Mouse (Mus musculus) CD4-positive, CD25-positive, alpha-beta regulatory T cell, adult 2 months (primary cell): ENCODE data around the gene Nrarp.

Experiments used
- DNase-seq: peaks from one replicate; pipeline ENCODE4 v3.0.0-alpha.2; 2012; ENCODE audit warnings: low read depth, low spot score

Gene Nrarp

DNA sequence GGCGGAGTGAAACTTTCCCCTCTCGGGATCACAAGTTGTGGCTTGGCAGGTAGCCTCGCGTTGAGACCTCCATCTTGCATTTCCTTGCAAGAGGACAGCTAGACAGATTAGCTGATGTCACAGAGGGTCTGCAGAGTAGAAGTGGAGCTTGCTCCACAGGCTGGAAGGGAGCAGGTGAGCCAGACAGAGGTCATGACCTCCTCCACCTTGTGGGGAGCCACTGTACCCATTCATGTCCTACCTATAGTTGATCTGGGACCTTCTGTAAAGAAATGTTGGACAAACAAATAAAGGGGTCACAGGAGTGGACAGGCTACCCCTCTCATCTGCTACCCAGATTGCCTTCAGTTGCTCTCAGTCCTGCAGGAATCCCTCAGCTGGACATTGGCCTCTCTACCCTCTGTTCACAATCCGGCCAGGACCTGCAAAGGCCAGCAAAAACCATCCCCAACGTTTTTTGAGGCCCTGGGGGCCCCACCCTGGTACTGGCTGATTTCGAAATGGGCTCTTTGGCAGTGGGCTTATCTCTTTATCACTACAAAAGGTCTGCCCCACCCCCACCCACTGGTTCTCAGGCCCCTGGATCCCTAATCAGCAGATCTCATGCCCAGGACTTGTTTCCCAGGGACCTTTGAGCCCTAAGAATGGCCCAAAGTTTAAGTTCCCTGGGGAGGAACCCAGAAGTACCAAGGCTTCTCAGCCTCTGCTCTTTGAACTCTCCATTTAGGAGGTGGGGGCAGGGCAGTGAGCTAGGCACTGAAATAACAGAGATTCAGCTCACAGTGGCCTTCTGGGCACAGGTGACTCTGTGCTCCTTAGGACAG is 5.5 kb upstream of the Nrarp start:
- no peak for DNase-seq

DNA sequence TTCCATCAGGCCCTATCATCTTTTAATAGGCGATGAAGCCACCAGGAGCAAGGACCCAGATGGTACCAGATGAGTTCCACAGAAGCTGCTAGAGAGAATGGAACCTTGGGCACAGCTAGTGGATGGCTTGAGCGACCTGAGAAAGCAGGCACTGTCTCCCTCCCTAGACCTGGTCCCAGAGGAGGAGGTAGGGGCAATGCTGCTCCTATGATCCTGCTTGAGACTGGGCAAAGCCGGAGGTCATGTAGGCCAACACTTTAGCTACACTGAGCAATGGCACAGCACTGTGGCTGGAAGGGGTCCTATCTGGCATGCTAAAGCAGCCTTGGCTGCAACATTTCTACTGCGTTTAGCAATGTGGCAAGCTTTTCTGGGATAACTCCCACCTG is 4.9 kb upstream of the Nrarp start:
- no peak for DNase-seq

- DNase-seq: no peak
Observed at GRCm38 (mm10) chr2:25176573-25176972, 4.0 kb upstream of the Nrarp start.

- no peak for DNase-seq
Observed at GRCm38 (mm10) chr2:25177076-25177475, 3.5 kb upstream of the Nrarp start.

DNA sequence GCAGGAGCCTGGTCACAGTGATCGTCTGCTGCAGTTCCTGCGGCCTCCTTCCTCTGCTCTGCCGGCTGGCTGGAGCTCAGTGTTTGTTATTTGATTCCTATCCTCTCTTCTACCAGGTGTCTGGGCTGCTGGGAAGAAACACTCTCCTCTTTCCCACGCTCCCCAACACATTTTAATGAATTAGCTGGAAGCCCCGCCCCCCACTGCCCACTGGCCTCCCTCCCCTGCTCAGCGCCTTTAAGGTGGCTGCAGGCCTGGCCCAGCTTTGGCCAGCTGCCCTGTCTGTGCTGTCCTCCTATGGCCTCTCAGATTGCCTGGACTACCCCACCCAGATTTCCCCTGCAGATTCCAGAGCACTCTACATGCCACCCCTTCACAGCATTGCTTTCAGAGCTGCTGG is 2.9 kb upstream of the Nrarp start:
- DNase-seq: no peak

- no peak for DNase-seq
Observed at GRCm38 (mm10) chr2:25178285-25178972, 2.1 kb upstream of the Nrarp start.

DNA sequence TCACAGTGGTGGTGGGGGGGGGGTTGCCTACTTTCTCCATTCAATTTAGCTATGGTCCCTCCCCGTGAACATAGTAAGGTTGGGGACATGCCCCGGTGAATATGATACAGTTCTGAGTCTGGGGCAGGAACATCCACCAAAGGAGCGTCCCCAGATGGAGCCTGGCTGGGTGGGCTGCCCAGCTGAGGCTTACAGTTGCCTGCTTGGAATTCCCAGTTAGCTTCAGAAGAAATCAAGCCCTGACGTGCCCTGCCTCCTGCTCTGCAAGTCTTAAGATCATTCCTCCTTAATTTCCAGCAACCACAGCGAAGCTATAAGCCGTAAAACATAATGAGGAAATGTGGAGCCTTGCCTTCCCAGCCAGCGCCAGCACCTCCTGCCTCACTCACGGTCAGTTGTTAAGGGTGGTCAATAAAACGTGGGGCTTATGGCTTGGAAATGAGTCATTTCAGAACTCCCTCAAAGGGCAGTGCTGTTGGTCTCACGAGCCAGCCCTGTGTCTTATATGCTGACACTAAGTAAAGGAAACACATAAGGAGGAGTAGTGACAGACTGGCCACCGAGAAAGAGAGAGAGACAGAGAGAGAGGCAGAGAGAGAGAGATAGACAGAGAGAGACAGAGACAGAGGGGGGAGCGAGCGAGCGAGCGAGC is 866 bp upstream of the Nrarp start:
- DNase-seq: no peak

DNA sequence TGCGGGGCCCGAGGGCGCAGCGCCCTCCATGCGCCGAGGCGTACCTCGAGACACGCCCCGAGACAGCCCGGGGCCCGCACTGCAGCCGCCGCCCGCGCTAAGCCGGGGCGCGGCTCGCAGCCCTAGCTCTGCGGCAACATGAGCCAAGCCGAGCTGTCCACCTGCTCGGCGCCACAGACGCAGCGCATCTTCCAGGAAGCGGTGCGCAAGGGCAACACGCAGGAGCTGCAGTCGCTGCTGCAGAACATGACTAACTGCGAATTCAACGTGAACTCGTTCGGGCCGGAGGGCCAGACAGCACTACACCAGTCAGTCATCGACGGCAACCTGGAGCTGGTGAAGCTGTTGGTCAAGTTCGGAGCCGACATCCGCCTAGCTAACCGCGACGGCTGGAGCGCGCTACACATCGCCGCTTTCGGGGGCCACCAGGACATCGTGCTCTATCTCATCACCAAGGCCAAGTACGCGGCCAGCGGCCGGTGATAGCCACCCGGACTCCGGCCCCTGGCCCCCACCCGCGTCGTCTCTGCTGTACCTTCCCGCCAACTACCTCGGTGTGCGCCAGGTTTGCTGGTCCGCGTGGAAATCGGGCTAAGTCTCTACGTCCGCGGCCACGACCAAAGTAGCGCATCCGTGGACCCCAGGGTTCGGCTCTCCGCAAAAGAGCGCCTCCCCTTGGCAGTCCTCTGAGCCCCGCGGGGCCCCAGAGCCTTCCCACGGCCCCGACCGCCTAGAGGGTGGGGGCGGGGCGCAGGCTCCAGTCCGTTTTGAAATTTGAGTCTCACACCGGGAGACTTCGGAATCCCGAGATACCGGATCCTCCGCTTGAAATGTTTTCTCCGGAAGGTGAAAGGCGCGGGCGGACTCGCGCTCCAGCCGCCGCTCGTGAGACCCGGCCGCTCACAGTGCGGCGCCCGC is 674 bp downstream of the Nrarp start:
- peak; percentile 79 for DNase-seq

DNA sequence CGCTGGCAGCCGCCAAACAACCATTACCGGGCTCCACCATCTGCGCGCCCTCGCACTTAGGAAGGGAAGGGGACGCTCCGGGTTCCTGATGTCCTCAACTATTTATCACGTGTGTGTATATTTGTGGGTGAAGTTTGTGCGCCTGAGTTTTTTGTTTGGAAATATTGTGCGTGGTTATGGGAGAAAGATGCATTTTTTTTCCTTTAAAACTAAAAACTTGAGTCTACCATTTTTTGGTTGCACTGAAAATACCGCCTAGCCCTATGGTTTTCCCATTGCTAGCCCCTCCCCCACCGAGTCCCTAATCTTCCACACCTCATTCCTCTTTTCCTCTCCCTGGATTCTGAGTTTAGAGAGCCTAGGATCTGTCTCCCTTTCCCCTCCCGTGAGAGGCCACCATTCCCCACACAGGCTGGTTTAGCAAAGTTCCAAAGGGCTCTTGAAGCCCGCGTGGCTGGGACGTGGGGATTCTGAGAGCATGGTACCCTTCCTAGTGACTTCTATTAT is 1.4 kb downstream of the Nrarp start:
- DNase-seq: no peak

GRCm38 (mm10) chr2:25182664-25183063 is 2.1 kb downstream of the Nrarp start:
- peak; percentile 24 for DNase-seq

GRCm38 (mm10) chr2:25183336-25183735 is 2.8 kb downstream of the Nrarp start:
- peak; percentile 63 for DNase-seq

DNA sequence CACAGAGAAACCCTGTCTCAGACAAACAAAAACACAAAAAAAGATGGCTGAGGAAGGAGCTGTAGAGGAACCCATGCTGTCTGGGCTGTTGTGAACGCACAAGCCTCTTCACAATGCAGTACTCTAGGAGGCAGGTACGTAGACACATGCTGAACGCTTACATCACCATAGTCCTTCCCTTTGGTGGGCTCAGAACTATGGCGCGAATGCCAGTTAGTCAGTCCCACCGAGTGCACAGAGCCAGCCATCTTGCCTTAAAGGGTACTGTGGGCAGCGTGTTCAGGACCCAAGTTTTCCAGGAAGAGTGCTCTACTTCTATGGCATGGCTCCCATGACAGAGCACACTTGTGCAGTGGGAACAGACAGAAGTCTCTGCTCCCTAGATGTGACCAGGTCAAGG is 3.9 kb downstream of the Nrarp start:
- no peak for DNase-seq

DNA sequence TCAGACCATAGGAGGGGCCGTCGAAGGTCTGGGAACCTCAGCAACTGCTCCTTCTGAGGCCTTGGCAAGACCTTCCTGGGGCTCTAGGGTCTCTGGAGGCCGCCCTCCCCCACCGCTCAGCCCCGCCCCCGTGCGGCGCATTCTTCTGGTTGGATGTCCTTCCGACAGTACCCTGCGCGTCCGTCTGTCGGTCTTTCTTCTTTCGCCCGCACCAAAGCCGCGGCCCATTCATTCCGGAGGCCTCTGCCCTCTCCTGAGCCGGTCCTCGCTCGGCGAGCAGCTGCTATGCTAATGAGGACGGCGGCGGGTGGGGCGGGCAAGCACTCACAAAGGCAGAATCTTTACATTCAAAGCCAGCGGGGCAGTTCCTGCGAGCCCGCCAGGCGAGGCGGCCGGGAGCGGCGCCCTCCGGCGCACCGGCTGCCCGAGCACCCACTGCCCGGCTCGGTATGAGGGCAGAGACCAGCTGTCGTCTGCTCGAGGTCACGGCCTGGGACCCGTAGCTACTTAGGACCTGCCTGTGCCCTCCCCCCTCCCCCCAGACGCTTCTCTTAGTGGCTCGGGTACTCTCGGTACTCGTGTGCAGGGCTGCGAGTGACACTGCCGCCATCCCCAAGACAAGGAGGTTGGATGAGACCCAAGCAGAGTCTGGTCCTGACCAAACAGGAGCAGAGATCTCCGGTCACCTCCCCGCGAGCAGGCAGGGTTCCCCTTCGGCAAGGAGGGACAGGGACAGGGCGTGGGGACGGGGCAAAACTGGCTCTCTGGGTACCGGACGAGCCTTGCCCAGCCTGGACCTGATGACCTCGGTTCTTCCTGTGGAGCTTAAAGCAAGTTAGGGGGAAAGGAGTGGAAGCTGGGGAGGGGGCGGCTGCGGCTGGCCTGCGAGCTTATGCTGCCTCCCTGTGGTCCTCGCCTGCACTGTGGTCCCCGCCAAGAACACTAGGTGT is 5.3 kb downstream of the Nrarp start:
- peak; percentile 72 for DNase-seq

- DNase-seq: no peak
Observed at GRCm38 (mm10) chr2:25186575-25186930, 6.0 kb downstream of the Nrarp start.

DNA sequence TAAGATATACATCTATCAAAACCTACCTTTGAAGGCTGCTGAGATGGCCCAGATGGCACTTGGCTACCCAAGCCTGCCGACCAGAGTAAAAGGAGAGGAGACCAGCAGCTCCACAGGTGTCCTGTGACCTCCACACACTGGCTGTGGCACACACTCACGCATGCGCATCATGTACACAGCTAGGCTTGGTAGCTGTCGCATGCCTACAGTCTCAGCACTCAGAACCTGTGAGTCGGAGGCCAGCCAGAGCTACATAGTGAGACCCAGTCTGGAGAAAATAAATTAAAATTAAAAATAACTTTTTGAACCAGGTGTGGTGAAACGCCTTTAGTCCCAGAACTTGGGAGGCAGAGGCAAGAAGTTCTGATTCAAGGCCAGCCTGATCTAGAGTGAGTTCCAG is 7.3 kb downstream of the Nrarp start:
- DNase-seq: no peak

DNA sequence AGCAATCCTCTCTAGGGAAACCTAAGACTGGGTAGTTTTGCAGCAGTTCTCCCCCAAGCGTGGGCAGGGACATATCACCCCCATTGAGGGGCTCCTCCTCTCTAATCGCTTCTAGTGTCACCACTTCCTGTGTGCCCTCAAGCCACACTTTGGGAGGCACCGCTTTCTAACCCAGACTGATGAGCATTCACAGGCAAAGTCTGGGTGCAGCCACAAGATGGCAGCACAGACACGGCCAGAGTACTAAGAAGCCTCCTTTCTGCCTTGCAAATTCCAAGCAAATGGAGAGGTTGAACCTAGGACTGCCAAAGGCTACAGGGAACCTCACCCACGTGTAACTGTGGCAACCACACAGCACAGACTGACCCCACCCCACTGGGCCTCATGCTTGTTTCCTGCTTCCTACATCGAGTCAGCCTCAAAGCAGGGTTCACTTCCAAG is 12.8 kb downstream of the Nrarp start:
- DNase-seq: peak; percentile 92

DNA sequence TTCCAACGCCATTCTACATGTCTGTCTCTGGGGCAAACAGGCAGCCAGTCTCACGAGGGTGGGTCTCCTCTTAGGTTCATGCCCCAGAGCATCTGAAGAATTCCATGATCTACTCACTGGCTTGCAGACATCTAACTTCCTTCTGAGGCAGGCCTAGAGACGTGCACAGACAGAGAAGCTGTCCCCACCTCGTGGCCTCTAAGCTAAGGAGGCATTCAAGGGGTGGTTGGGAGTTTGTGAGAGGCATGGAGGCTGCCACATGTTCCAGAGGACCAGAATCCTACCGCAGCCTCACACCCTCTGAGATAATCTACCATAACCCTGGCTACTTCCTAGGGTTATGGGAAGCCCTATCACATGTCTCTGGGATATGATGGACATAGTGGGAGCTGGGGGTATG is 13.4 kb downstream of the Nrarp start:
- no peak for DNase-seq

GRCm38 (mm10) chr2:25194486-25195171 is 14.1 kb downstream of the Nrarp start:
- DNase-seq: peak; percentile 50
